Mouse (Mus musculus): ENCODE measurements at regions not wholly inside any gene's neighbourhood (a gene's known extent, or its start where the extent isn't known, plus 50 kb on each side); places are given as distances from the start of the nearest gene placed in this dataset.

- no peak overlapping the region for H3K27ac ChIP-seq (ENCODE audit: insufficient read depth, low read depth, low read length)
- no peak for TF ChIP-seq POLR2A (IDR thresholded peaks at IDR 0.05; ENCODE audit: borderline replicate concordance, low read depth, low read length)
- no peak for TF ChIP-seq CTCF (IDR thresholded peaks at IDR 0.05; ENCODE audit: low read depth, low read length)
- H3K4me3 ChIP-seq (ENCODE audit: insufficient read depth, low read length) = no peak overlapping the region
- H3K4me1 ChIP-seq (ENCODE audit: control insufficient read depth, insufficient read depth, low read length) = no peaks in the 10 kb centered on the region
These were observed 107.4 kb upstream of the Insig1 start for GRCm38 (mm10) chr5:27963765-27964164.

- no peak overlapping the region for H3K4me3 ChIP-seq (ENCODE audit: insufficient read depth, low read length)
- no peak overlapping the region for H3K27ac ChIP-seq (ENCODE audit: insufficient read depth, low read depth, low read length)
- peaks cover 8% of the 10 kb centered on the region for H3K4me1 ChIP-seq (ENCODE audit: control insufficient read depth, insufficient read depth, low read length)
- TF ChIP-seq CTCF (IDR thresholded peaks at IDR 0.05; ENCODE audit: low read depth, low read length) = peak; percentile 94
- TF ChIP-seq POLR2A (IDR thresholded peaks at IDR 0.05; ENCODE audit: borderline replicate concordance, low read depth, low read length) = no peak
These were observed 76.0 kb upstream of the Insig1 start for GRCm38 (mm10) chr5:27995186-27995585.

- Histone ChIP-seq H3K4me1 (ENCODE audit: control insufficient read depth, insufficient read depth, low read length) (peaks cover 8% of the 10 kb centered on the region), H3K27ac (ENCODE audit: insufficient read depth, low read depth, low read length) (no peak overlapping the region), H3K4me3 (ENCODE audit: insufficient read depth, low read length) (no peak overlapping the region)
- no peak for TF ChIP-seq POLR2A (IDR thresholded peaks at IDR 0.05; ENCODE audit: borderline replicate concordance, low read depth, low read length)
- no peak for TF ChIP-seq CTCF (IDR thresholded peaks at IDR 0.05; ENCODE audit: low read depth, low read length)
These were observed 73.4 kb upstream of the Insig1 start for GRCm38 (mm10) chr5:27997751-27998150.

- no peak overlapping the region for H3K27ac ChIP-seq (ENCODE audit: insufficient read depth, low read depth, low read length)
- H3K4me1 ChIP-seq (ENCODE audit: control insufficient read depth, insufficient read depth, low read length) = peaks cover 16% of the 10 kb centered on the region
- H3K4me3 ChIP-seq (ENCODE audit: insufficient read depth, low read length) = no peak overlapping the region
- TF ChIP-seq POLR2A (IDR thresholded peaks at IDR 0.05; ENCODE audit: borderline replicate concordance, low read depth, low read length) (no peak), CTCF (IDR thresholded peaks at IDR 0.05; ENCODE audit: low read depth, low read length) (no peak)
These were observed 68.2 kb upstream of the Insig1 start for GRCm38 (mm10) chr5:28002922-28003321.

- Histone ChIP-seq H3K4me1 (ENCODE audit: control insufficient read depth, insufficient read depth, low read length) (peaks cover 16% of the 10 kb centered on the region), H3K27ac (ENCODE audit: insufficient read depth, low read depth, low read length) (peak overlapping the region; percentile 29)
These were observed 67.2 kb upstream of the Insig1 start for GRCm38 (mm10) chr5:28003756-28004486.

GRCm38 (mm10) chr5:28004487-28004827, 66.7 kb upstream of the Insig1 start:
- peak overlapping the region; percentile 29 for H3K27ac ChIP-seq (ENCODE audit: insufficient read depth, low read depth, low read length)
- no peak overlapping the region for H3K4me3 ChIP-seq (ENCODE audit: insufficient read depth, low read length)
- no peak for TF ChIP-seq POLR2A (IDR thresholded peaks at IDR 0.05; ENCODE audit: borderline replicate concordance, low read depth, low read length)
- no peak for TF ChIP-seq CTCF (IDR thresholded peaks at IDR 0.05; ENCODE audit: low read depth, low read length)
- H3K4me1 ChIP-seq (ENCODE audit: control insufficient read depth, insufficient read depth, low read length) = peaks cover 16% of the 10 kb centered on the region

More at GRCm38 (mm10) chr5:28003756-28004486, 67.2 kb upstream of the Insig1 start:
- no peak for TF ChIP-seq POLR2A (IDR thresholded peaks at IDR 0.05; ENCODE audit: borderline replicate concordance, low read depth, low read length)
- no peak for TF ChIP-seq CTCF (IDR thresholded peaks at IDR 0.05; ENCODE audit: low read depth, low read length)
- no peak overlapping the region for H3K4me3 ChIP-seq (ENCODE audit: insufficient read depth, low read length)

- H3K4me1 ChIP-seq (ENCODE audit: control insufficient read depth, insufficient read depth, low read length) = peaks cover 13% of the 10 kb centered on the region
- H3K27ac ChIP-seq (ENCODE audit: insufficient read depth, low read depth, low read length) = no peak overlapping the region
- no peak overlapping the region for H3K4me3 ChIP-seq (ENCODE audit: insufficient read depth, low read length)
- TF ChIP-seq POLR2A (IDR thresholded peaks at IDR 0.05; ENCODE audit: borderline replicate concordance, low read depth, low read length) (no peak), CTCF (IDR thresholded peaks at IDR 0.05; ENCODE audit: low read depth, low read length) (no peak)
These were observed 61.8 kb upstream of the Insig1 start for GRCm38 (mm10) chr5:28009386-28009785.

GRCm38 (mm10) chr5:28009871-28010270, 61.3 kb upstream of the Insig1 start:
- TF ChIP-seq CTCF (IDR thresholded peaks at IDR 0.05; ENCODE audit: low read depth, low read length) (no peak), POLR2A (IDR thresholded peaks at IDR 0.05; ENCODE audit: borderline replicate concordance, low read depth, low read length) (no peak)
- Histone ChIP-seq H3K4me3 (ENCODE audit: insufficient read depth, low read length) (no peak overlapping the region), H3K27ac (ENCODE audit: insufficient read depth, low read depth, low read length) (no peak overlapping the region), H3K4me1 (ENCODE audit: control insufficient read depth, insufficient read depth, low read length) (peaks cover 9% of the 10 kb centered on the region)

- Histone ChIP-seq H3K4me1 (ENCODE audit: control insufficient read depth, insufficient read depth, low read length) (peaks cover 9% of the 10 kb centered on the region), H3K4me3 (ENCODE audit: insufficient read depth, low read length) (no peak overlapping the region), H3K27ac (ENCODE audit: insufficient read depth, low read depth, low read length) (no peak overlapping the region)
- no peak for TF ChIP-seq POLR2A (IDR thresholded peaks at IDR 0.05; ENCODE audit: borderline replicate concordance, low read depth, low read length)
These were observed 60.6 kb upstream of the Insig1 start for GRCm38 (mm10) chr5:28010529-28010928.

GRCm38 (mm10) chr5:28012496-28012895, 58.7 kb upstream of the Insig1 start:
- no peak overlapping the region for H3K27ac ChIP-seq (ENCODE audit: insufficient read depth, low read depth, low read length)
- no peak overlapping the region for H3K4me3 ChIP-seq (ENCODE audit: insufficient read depth, low read length)
- no peak for TF ChIP-seq CTCF (IDR thresholded peaks at IDR 0.05; ENCODE audit: low read depth, low read length)
- no peak for TF ChIP-seq POLR2A (IDR thresholded peaks at IDR 0.05; ENCODE audit: borderline replicate concordance, low read depth, low read length)
- H3K4me1 ChIP-seq (ENCODE audit: control insufficient read depth, insufficient read depth, low read length) = peaks cover 9% of the 10 kb centered on the region
